Mouse (Mus musculus): ENCODE measurements around the gene Mogat1. TPM values are rescaled to one million over a fixed set of nuclear protein-coding genes. Genes with fewer than 3 reads are reported as not detected.

Gene Mogat1
- polyA plus RNA-seq (2012; rRNA removed), result not detected in 2 replicates

DNA sequence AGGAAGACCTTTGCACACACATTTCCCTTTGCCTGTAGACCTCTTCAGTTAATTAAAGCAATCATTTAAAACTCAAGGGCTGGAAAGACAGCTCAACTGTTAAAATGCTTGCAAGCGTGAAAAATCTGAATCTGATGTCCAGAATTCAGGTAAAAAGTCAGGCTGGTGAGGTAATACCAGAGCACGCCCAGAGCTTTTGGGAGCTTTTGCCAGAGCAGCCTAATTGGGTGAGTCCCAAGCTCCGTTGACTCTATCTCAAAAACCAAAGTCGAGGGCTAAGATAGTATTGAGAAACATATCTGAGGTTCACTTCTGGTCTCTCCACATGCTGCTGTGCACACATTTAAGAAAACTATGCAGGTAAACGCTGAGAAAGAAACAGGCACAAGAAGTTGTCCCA is at the start of gene Mogat1:
Gene Mogat1 (plus strand): TSS at position 130 of the 400 bp plus-strand sequence.

GRCm38 (mm10) chr1:78488752-78489492 is 21.9 kb upstream of the Mogat1 start, which contains the start of gene Farsb:
Gene Farsb, minus strand, starts transcription at chr1:78488897.

GRCm38 (mm10) chr1:78511621-78512160 is 900 bp downstream of the Mogat1 start, which contains the start of gene BC035947:
Gene BC035947, minus strand, starts transcription at chr1:78512158.

Other genes starting within 250 kb of the Mogat1 start
- 0.60 and 0.64 TPM in 2 replicates for gene Sgpp2, start 200.6 kb upstream of the Mogat1 start, polyA plus RNA-seq (2012; rRNA removed)
- 28.9 and 29.2 TPM in 2 replicates for gene Farsb, start 22.1 kb upstream of the Mogat1 start, polyA plus RNA-seq (2012; rRNA removed)
- not detected in 2 replicates for gene BC035947, start 1.2 kb downstream of the Mogat1 start, polyA plus RNA-seq (2012; rRNA removed)
- gene Acsl3, start 146.8 kb downstream of the Mogat1 start, polyA plus RNA-seq (2012; rRNA removed), result 11.2 and 12.8 TPM in 2 replicates
- 2.1 and 2.5 TPM in 2 replicates for gene Utp14b, start 147.0 kb downstream of the Mogat1 start, polyA plus RNA-seq (2012; rRNA removed)

All from liver, embryonic 18 days (tissue).